Mouse (Mus musculus): ENCODE data around the gene Olfr1353.
"Not testable (repeated sequence)": the region's sequence is repeated elsewhere in the genome, so short reads cannot be mapped to it uniquely, and the experiment has no call there.

Olfr1353 gene

DNA sequence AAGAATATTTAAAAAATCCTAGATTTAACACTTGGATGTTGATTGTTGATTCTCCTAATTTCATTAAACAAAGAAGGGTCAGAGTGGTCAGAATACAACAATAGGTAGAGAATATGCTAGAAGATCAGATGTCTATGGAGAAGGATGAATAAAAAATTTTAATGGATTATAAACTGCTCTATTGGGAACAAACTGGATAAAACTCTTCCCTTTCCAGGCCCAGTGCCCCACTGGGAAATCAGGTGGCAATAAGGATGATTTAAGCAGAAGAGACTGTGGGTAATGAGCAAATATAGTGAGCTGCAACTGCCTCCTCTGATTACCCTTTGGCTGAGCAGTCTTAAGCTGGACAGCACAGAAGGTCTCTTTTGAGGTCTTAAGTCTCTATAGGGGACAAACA is at the start of gene Olfr1353:
TSS of gene Olfr1353 (plus strand) at position 301 of the 400 bp plus-strand sequence.
- DNase-seq, result not testable (repeated sequence)

DNA sequence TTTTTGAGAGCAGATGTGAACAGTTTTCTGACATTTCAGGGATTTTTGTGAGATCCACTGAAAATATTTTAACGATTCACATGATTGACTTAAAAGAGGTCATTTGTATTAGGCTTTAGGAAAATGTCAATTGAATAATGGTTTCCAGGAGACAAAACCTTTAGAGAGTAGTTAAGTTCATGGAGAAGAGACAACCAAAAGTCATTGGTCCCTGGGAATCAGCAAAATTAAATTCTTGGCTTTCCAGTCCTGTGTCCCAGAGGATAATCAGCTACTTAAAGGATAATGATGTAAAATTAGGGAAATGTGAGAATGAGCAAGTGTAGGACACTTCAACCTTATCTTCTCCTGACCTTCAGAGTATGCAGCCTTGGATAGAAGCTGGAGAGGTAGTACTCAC is 12.8 kb upstream of the Olfr1353 start, which contains the start of gene Olfr8:
TSS of gene Olfr8 (plus strand) at position 301 of the 400 bp plus-strand sequence.
- DNase-seq, result not testable (repeated sequence)

DNA sequence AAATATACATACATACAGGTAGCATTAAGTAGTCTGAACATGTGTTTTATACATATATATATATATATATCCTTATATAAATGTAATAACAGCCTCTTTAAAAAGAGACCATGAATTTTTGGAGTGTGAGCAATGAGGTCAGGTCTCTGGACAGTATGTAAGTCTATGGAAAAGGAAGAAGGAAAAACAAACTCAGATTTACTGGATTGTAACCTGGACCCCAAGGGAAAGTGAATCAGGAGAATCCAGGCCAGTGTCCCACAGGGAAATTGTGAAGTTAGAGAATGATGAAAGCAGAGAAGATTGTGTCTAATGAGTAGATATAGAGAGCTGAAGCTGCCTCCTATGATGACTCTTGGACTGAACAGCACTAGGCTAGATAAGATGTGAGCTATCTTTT is 17.6 kb downstream of the Olfr1353 start, which contains the start of gene Olfr1352:
TSS of gene Olfr1352 (plus strand) at position 301 of the 400 bp plus-strand sequence.
- no peak for DNase-seq

DNA sequence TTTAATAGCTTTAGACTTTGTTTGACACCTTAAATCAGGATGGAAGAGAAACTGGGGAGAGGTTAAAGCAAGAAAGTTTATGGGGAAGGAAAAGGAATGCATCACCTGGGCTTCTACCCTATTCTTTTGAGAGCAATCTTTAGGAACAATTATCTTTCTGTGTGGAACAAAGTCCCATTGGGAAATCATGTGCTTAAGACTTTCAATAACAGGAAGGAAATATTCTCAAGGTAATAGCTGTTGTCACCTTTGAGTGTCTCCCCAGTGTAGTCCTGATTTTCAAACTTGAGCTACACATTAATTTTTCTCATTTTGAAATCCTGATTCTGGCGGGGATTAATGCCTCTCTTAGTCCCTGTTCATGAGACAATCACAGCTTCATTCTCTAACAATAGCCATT is 49.1 kb downstream of the Olfr1353 start, which contains the start of gene Olfr1351:
TSS of gene Olfr1351 (plus strand) at position 301 of the 400 bp plus-strand sequence.
- no peak for DNase-seq
